Mouse (Mus musculus): ENCODE measurements at regions not wholly inside any gene's neighbourhood (a gene's known extent, or its start where the extent isn't known, plus 50 kb on each side); places are given as distances from the start of the nearest gene placed in this dataset.

DNA sequence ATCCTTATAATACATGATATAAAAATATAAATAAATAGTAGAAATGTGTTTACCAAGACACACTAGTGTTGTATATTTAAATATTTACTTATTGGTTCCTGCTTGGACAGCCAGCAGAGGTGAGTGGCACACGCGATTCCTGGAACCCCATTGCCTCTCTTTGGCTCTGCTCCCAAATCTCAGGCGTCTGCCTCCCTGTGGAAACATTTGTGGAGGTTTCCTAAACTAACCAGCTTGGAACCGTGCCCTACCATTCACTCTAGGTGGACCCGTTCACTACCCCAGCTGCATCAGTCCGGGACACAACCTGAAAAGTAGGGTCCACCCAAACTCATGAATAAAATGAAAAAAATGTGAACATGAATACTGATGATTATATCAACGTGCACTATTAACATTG lies 404.0 kb upstream of the Defb41 start:
- no peak for DNase-seq (ENCODE audit: low spot score)

- peak; percentile 21 for DNase-seq (ENCODE audit: low spot score)
Observed at GRCm38 (mm10) chr1:18668265-18668664, 403.3 kb upstream of the Defb41 start.

DNA sequence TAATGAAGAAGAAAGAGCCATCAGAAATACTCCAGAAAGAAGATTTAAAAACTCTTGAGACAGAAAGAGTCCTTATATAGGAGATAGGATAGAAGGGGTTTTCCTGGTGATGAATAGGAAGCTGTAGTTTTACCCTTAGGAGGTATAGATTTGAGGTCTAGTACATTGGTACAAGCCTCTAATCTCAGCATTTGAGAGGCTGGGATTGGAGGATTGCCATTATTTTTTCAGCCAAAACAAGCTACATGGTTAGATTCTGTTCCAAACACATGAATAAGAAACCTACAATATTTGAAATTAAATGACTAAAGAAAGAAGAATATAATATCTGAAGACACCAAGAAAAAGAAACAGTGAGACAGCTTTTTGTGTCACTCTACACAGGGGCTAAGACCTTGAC lies 375.9 kb upstream of the Defb41 start:
- DNase-seq (ENCODE audit: low spot score), result no peak

DNA sequence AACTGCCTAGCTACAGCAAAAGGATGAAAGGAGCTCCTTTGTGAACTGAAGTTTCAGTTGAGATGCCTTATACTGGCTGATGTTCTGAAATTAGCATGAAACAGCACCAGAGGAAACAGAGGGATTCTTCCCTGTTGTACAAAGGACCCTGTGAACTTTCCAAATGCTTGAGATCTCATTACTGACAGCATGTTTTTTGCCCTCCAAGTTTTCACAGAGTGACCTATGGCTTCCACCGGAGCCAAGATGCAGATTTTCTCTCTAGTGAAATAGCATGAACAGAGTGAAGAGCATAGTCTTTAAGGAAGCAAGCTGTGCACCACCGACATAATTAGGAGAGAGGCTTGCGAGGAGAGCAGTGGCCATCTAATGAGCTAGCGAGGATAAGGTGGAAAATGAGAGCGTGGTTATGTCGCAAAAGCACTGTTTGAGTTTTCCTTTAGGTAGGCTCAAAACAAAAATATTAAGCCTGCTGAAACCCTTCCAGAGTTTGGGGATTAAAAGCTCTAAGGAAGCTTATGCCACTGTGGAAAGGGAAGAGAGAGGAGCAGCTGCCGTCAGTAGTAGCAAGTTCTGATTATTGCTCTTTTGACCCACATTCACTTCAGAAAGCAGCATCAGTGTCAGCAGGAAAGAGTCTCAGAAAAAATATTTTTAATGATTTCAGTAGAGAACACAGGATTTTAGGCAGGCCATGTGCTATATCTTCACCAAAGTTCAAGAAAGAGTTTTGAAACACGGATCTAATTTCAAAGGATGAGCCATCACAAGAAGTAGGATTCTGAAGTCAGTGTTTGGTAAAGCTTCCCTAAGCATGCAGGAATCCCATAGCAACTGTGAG lies 374.7 kb upstream of the Defb41 start:
- DNase-seq (ENCODE audit: low spot score), result no peak

- no peak for DNase-seq (ENCODE audit: low spot score)
Observed at GRCm38 (mm10) chr1:18637334-18637733, 372.4 kb upstream of the Defb41 start.

GRCm38 (mm10) chr1:18610231-18610630 lies 345.3 kb upstream of the Defb41 start:
- DNase-seq (ENCODE audit: low spot score), result no peak

DNA sequence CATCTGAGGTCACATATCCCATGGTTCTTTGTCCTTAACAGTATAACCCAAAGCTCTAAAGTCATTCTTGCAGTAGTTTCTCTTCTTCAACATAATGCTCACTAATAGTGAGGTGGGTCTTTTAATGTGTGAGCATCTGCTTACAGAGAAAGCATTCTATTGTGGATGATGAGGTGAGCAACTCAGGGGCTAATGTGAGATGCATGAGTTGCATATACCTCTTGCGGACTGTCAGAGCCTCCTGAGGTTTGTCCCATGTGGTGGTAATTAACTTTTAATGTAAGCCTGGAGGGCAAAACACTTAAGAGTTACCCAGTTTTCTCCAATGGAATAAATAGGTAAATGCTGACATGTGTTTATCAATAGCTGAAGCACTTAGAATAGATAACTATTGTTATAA lies 334.9 kb upstream of the Defb41 start:
- no peak for DNase-seq (ENCODE audit: low spot score)

- DNase-seq (ENCODE audit: low spot score), result no peak
Observed at GRCm38 (mm10) chr1:18598908-18599307, 334.0 kb upstream of the Defb41 start.

DNA sequence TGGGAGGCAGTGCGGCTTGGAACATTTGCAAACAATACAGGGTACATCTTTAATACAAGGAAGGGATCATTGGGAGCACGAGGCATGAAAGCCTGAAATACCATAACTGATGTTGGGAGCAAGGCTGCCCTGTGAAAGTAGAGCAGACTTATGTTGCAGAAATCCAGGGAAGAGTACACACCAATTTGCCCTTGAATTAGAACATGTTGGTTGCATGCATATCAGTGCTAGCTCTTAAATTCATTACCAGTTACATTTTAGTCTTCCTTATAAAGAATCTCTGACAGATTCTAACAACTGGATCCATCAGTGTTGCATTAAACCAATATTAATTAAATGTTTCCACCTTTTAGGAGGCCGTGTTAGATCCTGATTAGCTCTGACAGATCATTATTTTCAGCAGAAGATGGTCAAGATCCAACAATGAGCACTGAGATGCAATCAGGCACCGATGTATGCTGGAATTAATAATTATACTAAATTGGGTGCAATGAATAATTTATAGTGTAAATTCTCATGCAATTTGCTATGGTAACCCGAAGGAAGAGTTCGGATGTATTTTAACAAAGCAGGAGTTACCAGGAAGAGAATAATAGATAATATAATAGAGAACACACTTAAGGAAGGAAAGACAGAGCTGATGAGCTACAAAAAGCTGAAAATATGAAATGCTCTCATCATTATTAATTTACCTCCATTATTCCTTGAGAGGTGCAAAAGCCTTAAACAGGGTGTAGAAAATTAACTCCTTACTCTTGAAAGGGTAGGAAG lies 318.6 kb upstream of the Defb41 start:
- DNase-seq (ENCODE audit: low spot score), result no peak

DNA sequence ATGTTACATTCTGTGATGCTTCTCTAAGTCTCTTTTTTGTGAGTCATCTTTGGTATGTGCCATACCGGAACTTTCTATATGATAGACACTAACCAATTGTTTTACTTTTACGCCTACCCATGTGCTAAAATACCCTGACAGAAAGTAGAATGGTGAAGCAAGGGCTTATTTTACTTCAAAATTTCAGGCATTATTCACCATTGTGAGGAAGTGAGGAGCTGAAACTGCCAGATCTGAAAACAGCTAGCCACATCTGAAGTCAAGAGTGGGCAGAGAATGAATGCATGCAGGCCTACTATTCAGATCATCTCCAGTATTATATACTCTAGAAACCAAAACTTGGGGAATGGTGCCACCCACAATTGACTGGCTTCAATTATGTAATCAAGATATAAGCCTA lies 313.7 kb upstream of the Defb41 start:
- peak; percentile 4 for DNase-seq (ENCODE audit: low spot score)

DNA sequence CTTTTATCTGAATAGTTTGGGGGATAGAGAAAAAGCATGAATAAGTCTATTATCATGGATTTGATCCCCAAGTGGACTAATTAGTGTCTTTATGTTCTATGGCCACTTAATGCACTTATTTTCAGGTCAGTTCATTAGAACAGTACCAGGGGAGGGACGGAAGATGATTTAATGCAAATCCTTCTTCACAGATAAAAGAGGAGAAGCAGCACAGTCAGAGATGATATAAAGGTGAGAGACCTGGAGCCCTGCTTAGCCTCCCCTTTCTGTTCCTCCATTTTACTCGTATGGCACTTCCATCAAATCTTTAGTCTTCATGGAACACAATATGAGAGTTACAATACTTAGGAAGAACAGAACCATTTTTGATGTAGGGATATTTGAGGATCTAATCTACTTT lies 302.1 kb upstream of the Defb41 start:
- DNase-seq (ENCODE audit: low spot score), result no peak

- DNase-seq (ENCODE audit: low spot score), result no peak
Observed at GRCm38 (mm10) chr1:18551211-18551610, 286.3 kb upstream of the Defb41 start.

DNA sequence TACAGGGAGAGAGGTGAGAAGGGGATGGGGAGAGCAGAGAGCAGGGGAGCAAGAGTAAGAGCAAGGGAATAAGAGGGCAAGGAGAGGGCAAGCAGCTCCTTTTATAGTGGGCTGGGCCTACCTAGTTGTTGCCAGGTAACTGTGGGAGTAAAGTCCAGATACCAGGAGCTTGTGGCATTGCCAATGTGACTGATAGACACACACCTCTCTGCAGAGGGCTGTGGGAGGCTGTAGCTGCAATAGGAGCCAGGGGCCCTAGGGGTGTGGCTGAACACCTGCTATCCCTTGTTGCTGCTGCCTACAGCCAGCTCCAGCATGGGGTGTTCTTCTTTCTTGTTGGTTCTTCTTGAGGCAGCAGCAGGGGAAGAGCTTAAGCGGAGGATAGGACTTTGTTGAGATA lies 266.8 kb upstream of the Defb41 start:
- DNase-seq (ENCODE audit: low spot score), result no peak

DNA sequence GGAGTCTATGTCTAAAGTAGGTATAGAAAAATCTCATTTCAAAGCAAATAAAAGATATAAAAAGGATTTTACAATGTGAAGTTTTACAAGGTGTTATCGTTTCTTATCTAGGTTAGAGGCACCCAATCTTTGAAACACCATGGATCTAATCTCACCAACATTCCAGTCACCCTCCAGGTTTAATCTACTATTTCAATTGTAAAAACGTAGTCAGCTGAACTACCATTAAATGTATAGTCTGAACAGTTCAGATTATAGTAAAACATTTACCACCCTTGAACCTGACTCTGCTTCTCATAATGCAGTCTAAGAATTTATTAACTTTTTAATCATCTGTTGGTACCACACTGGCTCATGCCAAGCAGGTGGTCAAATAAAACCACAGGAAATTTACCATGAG lies 259.5 kb upstream of the Defb41 start:
- no peak for DNase-seq (ENCODE audit: low spot score)

- DNase-seq (ENCODE audit: low spot score), result no peak
Observed at GRCm38 (mm10) chr1:18522902-18523301, 258.0 kb upstream of the Defb41 start.

DNA sequence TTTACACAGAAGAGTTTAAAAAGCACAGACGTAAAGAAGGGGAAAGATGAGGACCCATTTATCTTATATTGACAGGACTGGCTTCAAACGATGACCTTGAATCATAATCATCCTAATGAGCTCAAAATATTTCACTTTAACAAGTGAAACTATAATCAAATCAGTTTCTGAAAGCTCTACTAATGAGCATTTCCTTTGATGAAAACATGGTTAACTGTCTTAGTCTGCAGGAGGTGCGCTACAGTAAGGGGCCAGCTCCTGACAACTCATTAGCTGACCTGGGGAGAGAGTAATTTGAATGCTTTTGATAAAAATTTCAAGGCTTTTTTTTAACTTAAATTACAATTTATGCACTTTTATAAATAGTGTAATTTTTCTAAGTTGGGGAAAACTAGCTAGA lies 247.8 kb upstream of the Defb41 start:
- DNase-seq (ENCODE audit: low spot score), result no peak

GRCm38 (mm10) chr1:18498556-18498955 lies 233.6 kb upstream of the Defb41 start:
- DNase-seq (ENCODE audit: low spot score), result no peak

GRCm38 (mm10) chr1:18468496-18468895 lies 203.6 kb upstream of the Defb41 start:
- DNase-seq (ENCODE audit: low spot score), result no peak

GRCm38 (mm10) chr1:18465303-18465829 lies 200.4 kb upstream of the Defb41 start:
- DNase-seq (ENCODE audit: low spot score), result no peak

GRCm38 (mm10) chr1:18463218-18463617 lies 198.3 kb upstream of the Defb41 start:
- no peak for DNase-seq (ENCODE audit: low spot score)

GRCm38 (mm10) chr1:18416297-18416732 lies 151.4 kb upstream of the Defb41 start:
- DNase-seq (ENCODE audit: low spot score), result no peak

DNA sequence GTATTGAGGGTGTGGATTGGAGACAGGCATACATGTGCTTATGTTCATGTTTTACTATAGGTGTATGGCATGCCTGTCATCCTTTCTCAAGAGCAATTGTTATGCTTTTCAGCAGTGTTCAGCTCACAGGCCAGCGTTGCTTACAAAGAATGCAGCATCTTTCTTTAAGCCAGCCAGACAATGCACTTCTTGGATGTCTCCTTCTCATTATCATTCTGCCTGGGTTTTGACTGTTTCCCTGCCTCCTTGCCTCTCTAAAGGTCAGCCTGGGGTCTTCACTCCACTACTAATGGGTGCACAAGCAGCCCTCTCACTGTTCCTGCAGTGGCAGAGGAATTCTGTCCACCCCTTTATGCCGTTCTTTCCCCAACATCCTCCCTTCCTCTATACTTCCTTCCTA lies 150.9 kb upstream of the Defb41 start:
- DNase-seq (ENCODE audit: low spot score), result no peak

DNA sequence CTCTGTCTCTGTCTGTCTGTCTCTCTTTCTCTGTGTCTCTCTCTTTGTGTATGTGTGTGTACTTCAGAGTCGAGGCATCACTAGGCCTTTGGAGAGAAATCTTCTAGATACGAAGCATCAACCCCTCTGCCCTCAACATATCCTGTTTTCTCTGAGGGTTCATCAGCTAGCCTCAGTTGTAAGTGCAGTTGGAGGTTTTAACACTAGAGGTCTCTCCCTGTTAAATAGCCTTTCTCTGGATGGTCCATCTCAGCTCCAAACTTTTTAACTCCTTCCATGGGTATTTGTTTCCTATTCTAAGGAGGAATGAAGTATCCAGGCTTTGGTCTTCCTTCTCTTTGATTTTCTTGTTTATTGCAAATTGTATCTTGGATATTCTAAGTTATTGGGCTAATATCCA lies 147.8 kb upstream of the Defb41 start:
- no peak for DNase-seq (ENCODE audit: low spot score)
